Mouse (Mus musculus) heart, postnatal 0 days (tissue): ENCODE data around the gene Clstn3. TPM values are rescaled to one million over a fixed set of nuclear protein-coding genes. Genes with fewer than 3 reads are reported as not detected.
"Not testable (repeated sequence)": the region's sequence is repeated elsewhere in the genome, so short reads cannot be mapped to it uniquely, and the experiment has no call there.

ENCODE experiments used
- ATAC-seq: fragments of 200-750 bp; cut with Nextera tagmentation; 2 replicates; pipeline ENCODE4 v1.8.0; 2017; ENCODE audit warnings: low read depth, moderate number of reproducible peaks, moderate library complexity; ENCODE audit not compliant: insufficient read depth
- DNase-seq: peaks from one replicate; pipeline ENCODE4 v3.0.0-alpha.2; 2016; ENCODE audit warnings: low spot score
- H3K27ac ChIP-seq: fragments of 300-500 bp; sonication (generic); 2 replicates; pipeline ENCODE4 v1.5.1; 2014; ENCODE audit warnings: low read depth, mild to moderate bottlenecking
- H3K27me3 ChIP-seq: fragments of 300-500 bp; sonication (generic); 2 replicates; pipeline ENCODE4 v1.6.1; 2014; ENCODE audit warnings: low read length, mixed read lengths; ENCODE audit not compliant: control insufficient read depth, insufficient read depth
- H3K36me3 ChIP-seq: fragments of 300-500 bp; sonication (generic); replicated peaks from 2 replicates; pipeline ENCODE4 v1.6.1; 2014; ENCODE audit warnings: low read length, mixed read lengths; ENCODE audit not compliant: control insufficient read depth, insufficient read depth
- H3K4me1 ChIP-seq: fragments of 300-500 bp; sonication (generic); 2 replicates; pipeline ENCODE4 v1.6.1; 2014; ENCODE audit warnings: antibody characterized with exemption; ENCODE audit not compliant: control insufficient read depth, insufficient read depth
- H3K4me2 ChIP-seq: fragments of 300-500 bp; sonication (generic); 2 replicates; pipeline ENCODE4 v1.6.1; 2014; ENCODE audit warnings: low read depth, mild to moderate bottlenecking, low read length, moderate library complexity
- H3K4me3 ChIP-seq: fragments of 300-500 bp; sonication (generic); 2 replicates; pipeline ENCODE4 v1.5.1; 2014; ENCODE audit warnings: low read depth, low read length
- H3K9ac ChIP-seq: fragments of 300-500 bp; sonication (generic); replicated peaks from 2 replicates; pipeline ENCODE4 v1.6.1; 2014; ENCODE audit warnings: low read depth, low read length, mixed read lengths
- H3K9me3 ChIP-seq: fragments of 300-500 bp; sonication (generic); replicated peaks from 2 replicates; pipeline ENCODE4 v1.6.1; 2016; ENCODE audit warnings: low read length; ENCODE audit not compliant: control insufficient read depth
- CTCF ChIP-seq: IDR thresholded peaks from 2 replicates; pipeline ENCODE4 v1.5.1; 2016; ENCODE audit warnings: antibody characterized with exemption, control low read depth, low read depth
- EP300 ChIP-seq: IDR thresholded peaks from 2 replicates; pipeline ENCODE4 v1.6.1; 2016; ENCODE audit warnings: antibody characterized with exemption, low read depth
- WGBS: fragments of 180-500 bp; shearing (Covaris S2); extraction: QIAGEN DNeasy Blood & Tissue Kit; methylation state at CpG from one replicate; pipeline ENCODE4 v1.1.7; 2014; 5-methylcytosine and 5-hydroxymethylcytosine counted together
- polyA plus RNA-seq: library from polyadenylated mRNA; unstranded; fragments of >200 nt; fragmentation: Nextera tagmentation; extraction: Ambion mirVana; gene quantifications from 2 replicates; pipeline ENCODE4 v1.2.1, GENCODE M21; 2015
- total RNA-seq: library from RNA; depleted of rRNA; stranded (reverse); fragments of >200 nt; gene quantifications from 2 replicates; pipeline ENCODE4 v1.2.3, GENCODE M21; 2014; ENCODE audit warnings: low replicate concordance; rRNA removed

Gene Clstn3
- total and polyA plus RNA-seq, 2 experiments from 2014 or later = 0.16 to 0.84 TPM

GRCm38 (mm10) chr6:124413770-124414149, 50.8 kb downstream of the Clstn3 start:
- H3K4me3 ChIP-seq = peak overlapping the region; percentile 94
- H3K27me3 ChIP-seq = no peaks in the 10 kb centered on the region
- H3K9ac ChIP-seq = no peak overlapping the region
- no peaks in the 10 kb centered on the region for H3K4me1 ChIP-seq
- ATAC-seq (no peak), DNase-seq (no peak)
- H3K27ac ChIP-seq = peak overlapping the region; percentile 91; the same call in 1 of the 2 replicates
- H3K36me3 ChIP-seq = peaks cover 7% of the 10 kb centered on the region; the same call in 1 of the 2 replicates
- H3K9me3 ChIP-seq = no peaks in the 10 kb centered on the region
- TF ChIP-seq EP300 (no peak), CTCF (no peak)
- WGBS = 60% methylated on average over 3 of the region's 3 CpGs
- peak overlapping the region; percentile 68 for H3K4me2 ChIP-seq

- 84% methylated on average over 5 of the region's 5 CpGs for WGBS
- H3K9ac ChIP-seq = no peak overlapping the region
- H3K27ac ChIP-seq = no peak overlapping the region
- DNase-seq (no peak), ATAC-seq (no peak)
- H3K27me3 ChIP-seq = no peaks in the 10 kb centered on the region
- H3K4me3 ChIP-seq = no peak overlapping the region
- TF ChIP-seq CTCF (no peak), EP300 (no peak)
- peaks cover 43% of the 10 kb centered on the region for H3K36me3 ChIP-seq
- no peaks in the 10 kb centered on the region for H3K9me3 ChIP-seq
- H3K4me2 ChIP-seq = no peak overlapping the region
- H3K4me1 ChIP-seq = no peaks in the 10 kb centered on the region
These were observed 56.2 kb downstream of the Clstn3 start for GRCm38 (mm10) chr6:124408355-124408754.

- Histone ChIP-seq H3K27me3 (no peaks in the 10 kb centered on the region), H3K9ac (no peak overlapping the region), H3K4me2 (no peak overlapping the region), H3K9me3 (no peaks in the 10 kb centered on the region), H3K36me3 (peaks cover 55% of the 10 kb centered on the region), H3K4me3 (no peak overlapping the region), H3K4me1 (no peaks in the 10 kb centered on the region), H3K27ac (no peak overlapping the region)
- TF ChIP-seq CTCF (no peak), EP300 (no peak)
- DNase-seq = no peak
- no peak for ATAC-seq
These were observed 57.4 kb downstream of the Clstn3 start for GRCm38 (mm10) chr6:124407180-124407579.

GRCm38 (mm10) chr6:124406326-124406725, 58.3 kb downstream of the Clstn3 start:
- no peak overlapping the region for H3K4me2 ChIP-seq
- DNase-seq (no peak), ATAC-seq (no peak)
- H3K4me3 ChIP-seq = no peak overlapping the region
- H3K36me3 ChIP-seq = peaks cover 61% of the 10 kb centered on the region
- no peak overlapping the region for H3K9ac ChIP-seq
- TF ChIP-seq CTCF (no peak), EP300 (no peak)
- H3K9me3 ChIP-seq = no peaks in the 10 kb centered on the region
- 92% methylated on average over 10 of the region's 10 CpGs for WGBS
- H3K27me3 ChIP-seq = no peaks in the 10 kb centered on the region
- no peaks in the 10 kb centered on the region for H3K4me1 ChIP-seq
- no peak overlapping the region for H3K27ac ChIP-seq

GRCm38 (mm10) chr6:124399738-124400137, 64.9 kb downstream of the Clstn3 start:
- no peak overlapping the region for H3K27ac ChIP-seq
- DNase-seq (no peak), ATAC-seq (no peak)
- TF ChIP-seq CTCF = no peak
- TF ChIP-seq EP300 = no peak
- no peaks in the 10 kb centered on the region for H3K9me3 ChIP-seq
- H3K27me3 ChIP-seq = no peaks in the 10 kb centered on the region
- no peaks in the 10 kb centered on the region for H3K4me1 ChIP-seq
- no peak overlapping the region for H3K9ac ChIP-seq
- no peak overlapping the region for H3K4me3 ChIP-seq
- peaks cover 85% of the 10 kb centered on the region for H3K36me3 ChIP-seq
- WGBS = 71% methylated on average over 6 of the region's 6 CpGs
- no peak overlapping the region for H3K4me2 ChIP-seq

GRCm38 (mm10) chr6:124394991-124395390, 69.6 kb downstream of the Clstn3 start:
- WGBS = 87% methylated on average over 3 of the region's 3 CpGs
- H3K36me3 ChIP-seq = peaks cover 39% of the 10 kb centered on the region
- not testable (repeated sequence) for H3K9me3 ChIP-seq, H3K4me3 ChIP-seq, H3K9ac ChIP-seq, DNase-seq, H3K4me2 ChIP-seq, H3K27ac ChIP-seq, ATAC-seq, H3K4me1 ChIP-seq, H3K27me3 ChIP-seq

Other genes with a start within 250 kb of the Clstn3 start
- gene Vmn2r27, start 232.9 kb downstream of the Clstn3 start, total RNA-seq = not detected in 2 replicates
- gene Vmn2r27, start 232.9 kb downstream of the Clstn3 start, polyA plus RNA-seq = not detected in 2 replicates
- gene Cd163, start 160.1 kb downstream of the Clstn3 start, total RNA-seq = 0.61 and 1.8 TPM in 2 replicates
- gene Cd163, start 160.1 kb downstream of the Clstn3 start, polyA plus RNA-seq = 0.40 and 0.67 TPM in 2 replicates
- 42.9 and 47.7 TPM in 2 replicates for gene Pex5, start 49.7 kb downstream of the Clstn3 start, total RNA-seq
- 20.8 and 21.4 TPM in 2 replicates for gene Pex5, start 49.7 kb downstream of the Clstn3 start, polyA plus RNA-seq
- gene C1rl, start 28.3 kb upstream of the Clstn3 start, total RNA-seq = 0.46 and 1.4 TPM in 2 replicates
- 0.48 and 0.63 TPM in 2 replicates for gene C1rl, start 28.3 kb upstream of the Clstn3 start, polyA plus RNA-seq
- 3.9 and 11.1 TPM in 2 replicates for gene C1ra, start 47.6 kb upstream of the Clstn3 start, total RNA-seq
- gene C1ra, start 47.6 kb upstream of the Clstn3 start, polyA plus RNA-seq = 3.1 and 4.3 TPM in 2 replicates
- 1.1 and 7.0 TPM in 2 replicates for gene C1s1, start 77.6 kb upstream of the Clstn3 start, total RNA-seq
- gene C1s1, start 77.6 kb upstream of the Clstn3 start, polyA plus RNA-seq = 2.7 and 3.7 TPM in 2 replicates
- gene C1rb, start 105.5 kb upstream of the Clstn3 start, total RNA-seq = not detected in 2 replicates
- not detected in 2 replicates for gene C1rb, start 105.5 kb upstream of the Clstn3 start, polyA plus RNA-seq
- gene C1s2, start 171.3 kb upstream of the Clstn3 start, total RNA-seq = not detected in 2 replicates
- 0.08 TPM in 1 of 2 replicates, not detected in the other for gene C1s2, start 171.3 kb upstream of the Clstn3 start, polyA plus RNA-seq
- 49.3 and 50.5 TPM in 2 replicates for gene Lpcat3, start 198.2 kb upstream of the Clstn3 start, total RNA-seq
- gene Lpcat3, start 198.2 kb upstream of the Clstn3 start, polyA plus RNA-seq = 61.1 and 62.7 TPM in 2 replicates
- 94.9 and 106 TPM in 2 replicates for gene Emg1, start 247.4 kb upstream of the Clstn3 start, total RNA-seq
- gene Emg1, start 247.4 kb upstream of the Clstn3 start, polyA plus RNA-seq = 85.6 and 97.0 TPM in 2 replicates
- 407 and 409 TPM in 2 replicates for gene Phb2, start 247.5 kb upstream of the Clstn3 start, total RNA-seq
- 423 and 432 TPM in 2 replicates for gene Phb2, start 247.5 kb upstream of the Clstn3 start, polyA plus RNA-seq